Mouse (Mus musculus) urinary bladder, adult 18-20 months (tissue): ENCODE results near the gene Zdhhc11.
A peak's percentile ranks its signal among the peaks of the same experiment; 100 is the strongest.

Experiments used
- DNase-seq, 2 experiments: peaks; one replicate each; pipeline ENCODE4 v3.0.0; 2022; ENCODE audit warnings: low spot score in 2 of 2, mixed read lengths in 2 of 2

Zdhhc11 gene

GRCm38 (mm10) chr13:73963551-73963950 is at the start of gene Zdhhc11:
Zdhhc11 (plus strand) TSS chr13:73963851.
- DNase-seq = no peak

- DNase-seq = no peak
These were observed 31.4 kb upstream of the Zdhhc11 start for GRCm38 (mm10) chr13:73932201-73932600.

GRCm38 (mm10) chr13:73936938-73937320 is 26.7 kb upstream of the Zdhhc11 start:
- no peak for DNase-seq

GRCm38 (mm10) chr13:73937321-73938176 is 26.1 kb upstream of the Zdhhc11 start, which contains the start of the genes Trip13 and Brd9:
Trip13 (minus strand) TSS chr13:73937784.
Brd9 (plus strand) TSS chr13:73937811.
- peak; percentile 87 to 96 for DNase-seq

GRCm38 (mm10) chr13:73938177-73938560 is 25.5 kb upstream of the Zdhhc11 start:
- no peak for DNase-seq

- DNase-seq = no peak
These were observed 24.6 kb upstream of the Zdhhc11 start for GRCm38 (mm10) chr13:73939101-73939500.

GRCm38 (mm10) chr13:73944606-73945005 is 19.0 kb upstream of the Zdhhc11 start:
- DNase-seq = peak; percentile 34 to 61

- DNase-seq = no peak
These were observed 10.0 kb upstream of the Zdhhc11 start for GRCm38 (mm10) chr13:73953551-73954130.

- no peak for DNase-seq
These were observed 9.0 kb upstream of the Zdhhc11 start for GRCm38 (mm10) chr13:73954666-73955065.

- DNase-seq = no peak
These were observed 8.1 kb upstream of the Zdhhc11 start for GRCm38 (mm10) chr13:73955531-73955930.

- no peak for DNase-seq
These were observed 3.5 kb upstream of the Zdhhc11 start for GRCm38 (mm10) chr13:73960117-73960652.

GRCm38 (mm10) chr13:73961177-73961576 is 2.5 kb upstream of the Zdhhc11 start:
- no peak for DNase-seq

GRCm38 (mm10) chr13:73970545-73971448 is 7.1 kb downstream of the Zdhhc11 start:
- DNase-seq = peak; percentile 49 to 79

- no peak for DNase-seq
These were observed 10.9 kb downstream of the Zdhhc11 start for GRCm38 (mm10) chr13:73974523-73974922.

- DNase-seq = no peak
These were observed 13.3 kb downstream of the Zdhhc11 start for GRCm38 (mm10) chr13:73976935-73977334.

GRCm38 (mm10) chr13:73990325-73990724 is 26.7 kb downstream of the Zdhhc11 start:
- DNase-seq = no peak

- DNase-seq = no peak
These were observed 27.1 kb downstream of the Zdhhc11 start for GRCm38 (mm10) chr13:73990761-73991160.

GRCm38 (mm10) chr13:73991267-73991666 is 27.6 kb downstream of the Zdhhc11 start:
- DNase-seq = no peak

GRCm38 (mm10) chr13:73996456-73996855 is 32.8 kb downstream of the Zdhhc11 start:
- no peak for DNase-seq

- DNase-seq = no peak
These were observed 36.9 kb downstream of the Zdhhc11 start for GRCm38 (mm10) chr13:74000519-74000918.

GRCm38 (mm10) chr13:74000961-74001360 is 37.3 kb downstream of the Zdhhc11 start:
- no peak for DNase-seq

GRCm38 (mm10) chr13:74001492-74001891 is 37.8 kb downstream of the Zdhhc11 start:
- DNase-seq = no peak
